Mouse (Mus musculus) liver, embryonic 12.5 days (tissue): Measurements from ENCODE around the gene Hist1h2bn. TPM values are rescaled to one million over a fixed set of nuclear protein-coding genes. Genes with fewer than 3 reads are reported as not detected.
"Not testable (repeated sequence)": the region's sequence is repeated elsewhere in the genome, so short reads cannot be mapped to it uniquely, and the experiment has no call there.

Source experiments
- ATAC-seq: fragments of 200-750 bp; cut with Nextera tagmentation; 2 replicates; pipeline ENCODE4 v1.8.0; 2017; ENCODE audit warnings: moderate number of reproducible peaks, mild to moderate bottlenecking, moderate library complexity
- H3K27ac ChIP-seq: fragments of 300-500 bp; sonication (generic); 2 replicates; pipeline ENCODE4 v1.5.1; 2016; ENCODE audit warnings: mild to moderate bottlenecking
- H3K27me3 ChIP-seq: fragments of 300-500 bp; sonication (generic); replicated peaks from 2 replicates; pipeline ENCODE4 v1.6.1; 2016; ENCODE audit warnings: mild to moderate bottlenecking, moderate library complexity
- H3K36me3 ChIP-seq: fragments of 300-500 bp; sonication (generic); 2 replicates; pipeline ENCODE4 v1.6.1; 2016; ENCODE audit warnings: mild to moderate bottlenecking, moderate library complexity
- H3K4me1 ChIP-seq: fragments of 300-500 bp; sonication (generic); 2 replicates; pipeline ENCODE4 v1.6.1; 2016
- H3K4me2 ChIP-seq: fragments of 300-500 bp; sonication (generic); 2 replicates; pipeline ENCODE4 v1.6.1; 2016; ENCODE audit warnings: mild to moderate bottlenecking, moderate library complexity
- H3K4me3 ChIP-seq: fragments of 300-500 bp; sonication (generic); 2 replicates; pipeline ENCODE4 v1.5.1; 2016; ENCODE audit warnings: mild to moderate bottlenecking, moderate library complexity
- H3K9ac ChIP-seq: fragments of 300-500 bp; sonication (generic); 2 replicates; pipeline ENCODE4 v1.6.1; 2016; ENCODE audit warnings: mild to moderate bottlenecking, moderate library complexity
- H3K9me3 ChIP-seq: fragments of 300-500 bp; sonication (generic); replicated peaks from 2 replicates; pipeline ENCODE4 v1.6.1; 2016; ENCODE audit warnings: mild to moderate bottlenecking, moderate library complexity
- WGBS: fragments of 180-500 bp; shearing (Covaris S2); methylation state at CpG from one replicate; pipeline ENCODE4 v1.1.7; 2016; ENCODE audit not compliant: insufficient replicate concordance; 5-methylcytosine and 5-hydroxymethylcytosine counted together
- polyA plus RNA-seq: library from polyadenylated mRNA; unstranded; fragments of >200 nt; fragmentation: Nextera tagmentation; extraction: Ambion mirVana; gene quantifications from 2 replicates; pipeline ENCODE4 v1.2.1, GENCODE M21; 2016

Hist1h2bn gene
- polyA plus RNA-seq: 8.6 and 8.9 TPM in 2 replicates

GRCm38 (mm10) chr13:21753524-21754285 is at the start of gene Hist1h2bn, which contains the start of gene Hist1h2ak:
Gene Hist1h2bn (plus strand): TSS chr13:21754123.
Gene Hist1h2ak (minus strand): TSS chr13:21753827.
- Histone ChIP-seq H3K9ac (peak within 1 kb of the TSS; percentile 80), H3K4me1 (peaks cover 34% of the 10 kb centered on the region), H3K4me3 (peak within 1 kb of the TSS; percentile 56), H3K4me2 (peak within 1 kb of the TSS; percentile 69), H3K27ac (peak within 1 kb of the TSS; percentile 99)
- peak; percentile 86 for ATAC-seq
- not testable (repeated sequence) for H3K27me3 ChIP-seq, H3K36me3 ChIP-seq, H3K9me3 ChIP-seq
- under 1% methylated on average over 49 of the region's 50 CpGs for WGBS

DNA sequence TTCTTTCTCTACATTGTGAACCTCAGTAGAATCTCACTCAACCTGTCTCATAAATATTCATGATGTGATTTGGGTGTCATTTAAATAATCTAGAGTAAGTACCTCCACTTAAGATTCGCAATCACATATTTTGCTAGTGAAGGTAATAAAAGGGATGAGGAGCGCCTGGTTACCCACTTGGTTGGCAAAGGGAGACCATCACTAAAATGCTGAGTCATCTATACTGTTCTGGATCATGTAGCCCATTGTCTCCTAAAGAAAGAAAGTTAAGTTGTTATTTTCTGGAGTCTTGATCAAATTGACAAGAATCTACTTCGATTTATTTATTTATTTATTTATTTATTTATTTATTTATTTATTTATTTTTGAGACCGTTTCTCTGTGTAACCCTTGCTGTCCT is 47.3 kb upstream of the Hist1h2bn start:
- Histone ChIP-seq H3K27me3 (peaks cover 4% of the 10 kb centered on the region; the same call in 1 of the 2 replicates), H3K36me3 (no peaks in the 10 kb centered on the region), H3K4me3 (no peak overlapping the region), H3K4me2 (no peak overlapping the region), H3K27ac (no peak overlapping the region), H3K4me1 (peaks cover 7% of the 10 kb centered on the region), H3K9ac (no peak overlapping the region), H3K9me3 (no peaks in the 10 kb centered on the region)
- 58% methylated on average over 4 of the region's 4 CpGs for WGBS
- no peak for ATAC-seq

DNA sequence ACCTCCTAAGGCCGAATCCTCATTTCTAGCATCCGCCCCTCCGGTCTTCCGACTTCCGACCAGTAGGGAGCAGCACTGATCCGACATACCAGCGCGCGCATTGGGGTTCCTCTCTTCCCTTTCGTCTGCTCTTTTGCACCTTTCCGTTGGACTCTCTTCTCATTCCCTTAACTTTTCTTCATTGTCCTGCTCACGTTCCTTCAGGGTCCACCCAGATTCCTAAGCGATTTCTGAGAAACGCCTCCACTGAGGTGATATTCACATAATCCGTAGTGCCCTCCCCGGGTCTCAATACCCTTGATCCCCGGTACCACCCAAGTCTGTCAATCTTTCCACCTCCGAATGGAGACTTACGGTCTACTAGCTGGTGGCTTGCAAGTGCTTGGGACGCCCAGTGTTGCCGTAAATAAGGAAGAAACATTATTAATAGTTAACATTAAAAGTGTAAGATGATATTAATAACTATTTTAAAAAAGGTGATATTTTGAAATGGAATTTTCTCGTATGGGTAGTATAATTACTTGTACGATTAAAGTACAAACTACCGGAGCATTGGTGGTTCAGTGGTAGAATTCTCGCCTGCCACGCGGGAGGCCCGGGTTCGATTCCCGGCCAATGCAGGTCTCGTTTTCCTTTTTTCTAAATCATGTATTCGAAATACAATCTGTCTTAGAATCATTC is 43.8 kb upstream of the Hist1h2bn start:
- Histone ChIP-seq H3K9me3 (no peaks in the 10 kb centered on the region), H3K36me3 (no peaks in the 10 kb centered on the region), H3K27me3 (no peaks in the 10 kb centered on the region), H3K9ac (peak overlapping the region; percentile 75), H3K4me1 (peaks cover 19% of the 10 kb centered on the region), H3K27ac (peak overlapping the region; percentile 81), H3K4me3 (peak overlapping the region; percentile 72), H3K4me2 (peak overlapping the region; percentile 85)
- ATAC-seq: peak; percentile 72
- WGBS: under 1% methylated on average over 32 of the region's 32 CpGs

DNA sequence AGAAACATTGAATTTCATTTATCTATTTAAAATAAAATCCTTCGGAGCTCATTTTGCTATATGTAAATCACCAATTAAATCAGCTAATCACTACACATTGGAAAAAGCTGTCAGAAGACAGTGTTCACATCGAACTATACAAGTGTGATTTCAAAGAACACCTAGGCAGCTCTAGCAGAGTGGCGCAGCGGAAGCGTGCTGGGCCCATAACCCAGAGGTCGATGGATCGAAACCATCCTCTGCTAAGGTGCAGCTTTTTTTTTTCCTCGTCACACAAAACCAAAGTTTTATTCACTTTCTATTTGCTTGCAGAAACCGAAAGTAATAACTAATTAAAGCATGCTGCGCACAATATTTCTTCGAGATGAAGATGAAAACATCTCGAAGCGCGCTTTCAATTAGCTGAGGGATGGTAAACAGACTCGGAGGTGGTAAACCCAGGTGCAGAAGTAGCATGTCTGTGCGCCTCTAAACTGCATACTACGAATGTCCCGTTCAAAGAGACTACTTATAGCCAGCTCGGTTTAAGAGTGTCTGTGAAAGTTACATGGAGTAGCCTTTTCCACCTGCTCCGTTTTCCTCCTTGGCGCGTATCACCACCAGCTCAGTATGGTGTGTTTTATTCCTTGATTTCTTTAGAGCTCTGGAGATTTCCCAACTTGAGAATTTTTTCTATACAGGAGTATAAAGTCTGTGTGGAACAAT is 43.0 kb upstream of the Hist1h2bn start:
- Histone ChIP-seq H3K4me3 (peak overlapping the region; percentile 65), H3K27me3 (no peaks in the 10 kb centered on the region), H3K9me3 (no peaks in the 10 kb centered on the region), H3K4me2 (peak overlapping the region; percentile 85), H3K4me1 (peaks cover 24% of the 10 kb centered on the region), H3K27ac (peak overlapping the region; percentile 2), H3K9ac (peak overlapping the region; percentile 67), H3K36me3 (no peaks in the 10 kb centered on the region)
- WGBS: 2% methylated on average over 22 of the region's 22 CpGs
- ATAC-seq: peak; percentile 67

DNA sequence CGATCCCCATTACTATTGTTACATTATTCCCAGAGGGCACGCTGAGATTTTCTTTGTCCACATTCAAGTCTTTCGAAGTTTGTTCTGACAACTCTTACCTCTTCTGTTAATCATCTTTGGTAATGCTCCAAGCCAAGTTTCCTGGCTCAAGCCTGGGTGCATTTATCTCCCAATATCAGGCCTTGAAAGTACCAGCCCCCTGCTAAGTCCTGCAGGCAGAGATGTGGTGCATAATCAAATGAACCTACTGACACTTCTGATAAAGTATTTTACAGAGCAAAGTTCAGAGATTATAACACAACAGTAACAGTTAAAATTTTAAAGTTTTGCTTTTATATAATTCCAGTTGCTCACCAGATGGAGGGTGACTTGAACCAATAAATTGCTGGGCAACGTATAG is 42.2 kb upstream of the Hist1h2bn start:
- peak overlapping the region; percentile 85 for H3K4me2 ChIP-seq
- peak overlapping the region; percentile 2; the same call in 1 of the 2 replicates for H3K27ac ChIP-seq
- no peaks in the 10 kb centered on the region for H3K36me3 ChIP-seq
- H3K9ac ChIP-seq: peak overlapping the region; percentile 67
- ATAC-seq: no peak
- H3K4me1 ChIP-seq: peaks cover 25% of the 10 kb centered on the region
- WGBS: 23% methylated on average over 4 of the region's 4 CpGs
- H3K27me3 ChIP-seq: no peaks in the 10 kb centered on the region
- H3K9me3 ChIP-seq: no peaks in the 10 kb centered on the region
- H3K4me3 ChIP-seq: peak overlapping the region; percentile 65

DNA sequence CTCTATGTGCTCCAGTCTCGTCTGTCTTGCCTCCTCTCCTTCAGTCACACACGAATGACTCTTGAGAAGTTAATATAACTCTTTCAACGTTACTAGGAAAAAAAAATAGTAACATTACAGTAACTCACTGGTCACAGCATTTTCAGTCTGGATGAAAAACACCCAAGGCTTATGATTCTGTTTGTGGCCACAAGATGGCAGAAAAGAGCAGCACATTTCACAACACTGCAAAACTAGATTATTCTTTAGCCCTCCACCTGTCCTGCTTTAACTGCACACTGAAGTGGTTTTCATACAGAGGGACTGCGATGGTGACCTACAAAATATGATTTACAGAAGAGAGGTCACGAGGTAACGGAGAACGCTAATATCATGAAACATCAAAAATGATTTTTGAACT is 39.2 kb upstream of the Hist1h2bn start:
- ATAC-seq: no peak
- Histone ChIP-seq H3K9ac (peak overlapping the region; percentile 85), H3K4me1 (peaks cover 46% of the 10 kb centered on the region), H3K27ac (peak overlapping the region; percentile 99), H3K4me2 (peak overlapping the region; percentile 91), H3K4me3 (peak overlapping the region; percentile 59), H3K9me3 (no peaks in the 10 kb centered on the region), H3K27me3 (no peaks in the 10 kb centered on the region), H3K36me3 (no peaks in the 10 kb centered on the region)
- 2% methylated on average over 7 of the region's 7 CpGs for WGBS

DNA sequence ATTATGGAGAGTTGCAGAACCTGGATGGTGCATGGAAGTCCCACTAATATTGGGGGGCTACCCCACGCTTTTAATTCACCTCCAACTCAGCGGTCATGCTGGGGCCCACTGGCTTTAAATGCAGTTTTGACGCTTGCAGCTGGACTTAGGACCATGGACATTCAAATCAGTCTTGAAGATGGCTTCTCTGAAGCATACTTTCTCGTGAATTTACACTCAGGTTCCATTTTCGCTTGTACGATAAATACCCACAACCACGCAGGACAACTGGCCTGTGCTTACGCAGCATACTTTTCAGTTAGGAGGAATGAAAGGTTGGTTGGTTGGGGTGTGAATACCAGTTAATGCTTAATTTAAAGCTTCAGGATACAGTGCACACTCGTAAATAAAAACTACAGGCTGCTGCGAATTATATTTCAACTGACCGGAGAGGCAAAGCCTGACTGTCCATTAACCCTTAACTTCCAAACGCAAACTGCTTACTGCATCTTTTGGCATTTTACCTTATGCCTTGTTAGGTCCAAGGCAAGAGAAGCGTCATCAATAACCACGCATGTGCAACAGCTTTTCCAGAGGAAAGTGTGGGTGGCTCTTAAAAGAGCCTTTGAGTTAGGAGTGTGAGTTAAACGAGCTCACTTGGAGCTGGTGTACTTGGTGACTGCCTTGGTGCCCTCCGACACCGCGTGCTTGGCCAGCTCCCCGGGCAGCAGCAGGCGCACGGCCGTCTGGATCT is 38.6 kb upstream of the Hist1h2bn start:
- WGBS: under 1% methylated on average over 22 of the region's 22 CpGs
- no peaks in the 10 kb centered on the region for H3K27me3 ChIP-seq
- peak overlapping the region; percentile 91 for H3K4me2 ChIP-seq
- H3K4me3 ChIP-seq: peak overlapping the region; percentile 59
- H3K4me1 ChIP-seq: peaks cover 52% of the 10 kb centered on the region
- no peaks in the 10 kb centered on the region for H3K9me3 ChIP-seq
- no peaks in the 10 kb centered on the region for H3K36me3 ChIP-seq
- H3K9ac ChIP-seq: peak overlapping the region; percentile 85
- peak overlapping the region; percentile 99 for H3K27ac ChIP-seq
- no peak for ATAC-seq

DNA sequence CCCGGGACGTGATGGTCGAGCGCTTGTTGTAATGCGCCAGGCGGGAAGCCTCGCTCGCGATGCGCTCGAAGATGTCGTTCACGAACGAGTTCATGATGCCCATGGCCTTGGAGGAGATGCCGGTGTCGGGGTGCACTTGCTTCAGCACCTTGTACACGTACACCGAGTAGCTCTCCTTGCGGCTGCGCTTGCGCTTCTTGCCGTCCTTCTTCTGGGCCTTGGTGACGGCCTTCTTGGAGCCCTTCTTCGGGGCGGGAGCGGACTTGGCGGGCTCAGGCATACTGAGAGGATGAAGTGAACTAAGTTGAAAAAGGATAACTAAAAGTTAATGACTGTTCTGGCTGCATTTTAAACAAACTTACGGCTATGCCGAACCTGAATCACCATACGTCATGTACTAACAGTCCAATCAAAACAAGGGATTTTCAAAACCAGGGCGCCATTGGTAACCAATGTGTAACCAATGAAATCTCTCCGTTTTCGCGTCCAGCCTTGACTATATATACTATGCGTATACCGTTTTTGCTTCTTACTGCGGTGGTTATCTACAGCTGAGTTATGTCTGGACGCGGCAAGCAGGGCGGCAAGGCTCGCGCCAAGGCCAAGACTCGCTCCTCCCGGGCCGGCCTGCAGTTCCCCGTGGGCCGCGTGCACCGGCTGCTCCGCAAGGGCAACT is 37.9 kb upstream of the Hist1h2bn start, which contains the start of the genes Hist1h2bl and Hist1h2ai:
Gene Hist1h2bl, minus strand, starts transcription at position 280 of the 676 bp plus-strand sequence.
Gene Hist1h2ai, plus strand, starts transcription at position 559 of the 676 bp plus-strand sequence.
- Histone ChIP-seq H3K4me3 (peak within 1 kb of the TSS; percentile 59), H3K4me2 (peak within 1 kb of the TSS; percentile 91), H3K4me1 (peaks cover 59% of the 10 kb centered on the region), H3K9ac (peak within 1 kb of the TSS; percentile 85), H3K27ac (peak within 1 kb of the TSS; percentile 99)
- WGBS: under 1% methylated on average over 35 of the region's 50 CpGs
- H3K9me3 ChIP-seq, H3K27me3 ChIP-seq, H3K36me3 ChIP-seq: not testable (repeated sequence)
- peak; percentile 85 for ATAC-seq

DNA sequence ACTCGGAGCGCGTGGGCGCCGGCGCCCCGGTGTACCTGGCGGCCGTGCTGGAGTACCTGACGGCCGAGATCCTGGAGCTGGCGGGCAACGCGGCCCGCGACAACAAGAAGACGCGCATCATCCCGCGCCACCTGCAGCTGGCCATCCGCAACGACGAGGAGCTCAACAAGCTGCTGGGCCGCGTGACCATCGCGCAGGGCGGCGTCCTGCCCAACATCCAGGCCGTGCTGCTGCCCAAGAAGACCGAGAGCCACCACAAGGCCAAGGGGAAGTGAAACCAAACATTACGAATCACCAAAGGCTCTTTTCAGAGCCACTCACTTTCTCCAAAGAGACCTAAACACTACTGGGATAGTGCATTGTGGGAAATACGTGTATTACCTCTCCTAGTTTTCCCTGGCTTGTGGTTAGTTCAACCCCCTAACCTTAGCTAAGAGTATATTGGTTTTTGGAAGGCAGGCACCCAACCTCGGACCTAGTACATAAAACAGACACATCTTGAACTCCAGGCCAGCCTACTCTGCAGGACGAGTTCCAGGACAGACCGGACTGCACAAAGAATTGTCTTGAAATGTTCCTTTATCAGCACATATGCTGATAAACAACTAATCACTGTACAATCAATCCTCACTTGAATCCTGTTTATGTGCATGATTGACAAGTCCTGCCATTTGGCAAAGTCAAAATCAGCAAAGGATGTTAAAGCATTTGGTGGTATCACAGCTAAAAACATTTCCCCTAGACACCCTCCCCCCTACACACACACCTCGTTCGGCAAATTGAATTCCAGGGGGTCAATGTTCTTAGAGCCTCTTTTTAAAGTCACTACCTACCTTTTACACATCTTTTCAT is 37.2 kb upstream of the Hist1h2bn start:
- not testable (repeated sequence) for H3K36me3 ChIP-seq, H3K27me3 ChIP-seq, H3K9me3 ChIP-seq
- Histone ChIP-seq H3K4me1 (peaks cover 53% of the 10 kb centered on the region), H3K9ac (peak overlapping the region; percentile 85), H3K4me3 (peak overlapping the region; percentile 59), H3K27ac (peak overlapping the region; percentile 99), H3K4me2 (peak overlapping the region; percentile 91)
- WGBS: under 1% methylated on average over 15 of the region's 38 CpGs
- ATAC-seq: peak; percentile 2
